Mouse (Mus musculus): Measurements from ENCODE around the gene Ttc7b. TPM values are rescaled to one million over a fixed set of nuclear protein-coding genes. Genes with fewer than 3 reads are reported as not detected.

The Ttc7b gene
- total RNA-seq, 2 experiments from 2014 or later = 173 to 184 TPM

GRCm38 (mm10) chr12:100407371-100407770, 113.3 kb downstream of the Ttc7b start:
- TF ChIP-seq CTCF (conservative IDR thresholded peaks at IDR 0.05) = no peak
- H3K4me3 ChIP-seq = no peak overlapping the region
- DNase-seq (ENCODE audit: low spot score in 2 of 2) = no peak
- H3K27ac ChIP-seq = peak overlapping the region; percentile 85

DNA sequence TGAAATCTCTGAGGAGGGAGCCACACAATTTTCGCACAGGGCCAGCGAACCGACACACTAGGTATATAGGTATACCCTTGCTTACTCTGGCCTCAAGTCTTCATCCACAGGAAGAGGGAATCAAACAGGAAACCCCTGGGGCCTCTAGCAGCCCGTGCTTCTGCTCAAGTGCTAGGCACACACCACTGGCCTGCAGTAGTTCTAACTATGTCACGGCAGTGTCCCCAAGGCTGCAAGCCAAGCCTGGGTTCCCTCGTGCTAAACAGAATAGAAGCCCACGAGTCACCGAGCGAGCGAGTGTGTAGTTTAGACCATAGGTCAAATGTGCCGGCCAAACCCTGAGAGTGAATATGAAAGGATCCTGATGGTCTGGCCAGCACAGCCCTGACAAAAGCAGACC, 114.5 kb downstream of the Ttc7b start:
- no peak for TF ChIP-seq CTCF (conservative IDR thresholded peaks at IDR 0.05)
- Histone ChIP-seq H3K27ac (peak overlapping the region; percentile 85; the same call in 1 of the 2 replicates), H3K4me3 (no peak overlapping the region)
- DNase-seq (ENCODE audit: low spot score in 2 of 2) = no peak

DNA sequence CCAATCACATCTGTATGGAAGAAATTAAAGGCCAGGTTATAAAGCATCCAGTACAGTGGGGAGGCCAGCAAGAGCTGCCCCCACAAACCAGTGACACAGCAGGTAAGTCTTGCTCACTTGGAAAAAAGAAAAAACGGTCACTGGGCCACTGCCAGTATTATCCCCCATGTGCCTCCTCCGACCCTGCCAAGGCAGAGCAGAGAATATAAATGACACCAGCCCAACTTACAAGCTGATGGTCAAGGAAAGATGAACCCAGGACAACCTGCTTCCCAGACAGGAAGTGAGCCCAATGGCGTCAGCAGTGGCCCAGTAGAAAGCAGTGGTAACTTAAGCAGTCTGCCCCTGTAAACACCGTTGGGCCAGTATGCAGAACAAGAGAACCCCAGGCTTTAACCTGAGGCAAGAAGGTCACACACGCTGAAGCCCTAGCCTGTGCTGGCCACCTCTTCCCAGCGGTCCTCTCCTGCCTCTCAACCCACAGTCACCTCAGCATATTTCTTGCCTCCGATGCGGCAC, 115.1 kb downstream of the Ttc7b start:
- no peak for TF ChIP-seq CTCF (conservative IDR thresholded peaks at IDR 0.05)
- no peak overlapping the region for H3K4me3 ChIP-seq
- peak overlapping the region; percentile 85; the same call in 1 of the 2 replicates for H3K27ac ChIP-seq
- no peak for DNase-seq (ENCODE audit: low spot score in 2 of 2)

DNA sequence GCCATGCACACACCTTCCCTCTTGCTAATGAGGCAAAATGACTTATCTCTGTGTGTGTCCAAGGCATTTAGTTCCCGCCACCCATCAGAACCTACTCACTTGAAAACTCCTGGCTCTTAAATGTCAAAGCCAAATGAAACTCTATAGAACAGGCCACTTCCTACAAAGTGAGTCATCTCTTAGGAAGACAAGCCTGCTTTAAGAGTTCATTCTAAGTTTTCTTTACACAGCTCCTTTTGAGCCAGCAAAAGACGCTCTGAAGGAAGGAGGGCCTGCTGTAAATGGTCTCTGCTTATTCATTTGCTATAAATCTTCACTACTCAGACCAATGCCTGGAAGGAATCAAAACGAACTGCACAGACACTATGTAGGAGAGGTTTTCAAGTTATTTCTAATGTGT, 116.2 kb downstream of the Ttc7b start:
- TF ChIP-seq CTCF (conservative IDR thresholded peaks at IDR 0.05) = no peak
- no peak overlapping the region for H3K4me3 ChIP-seq
- DNase-seq (ENCODE audit: low spot score in 2 of 2) = no peak
- peak overlapping the region; percentile 83 for H3K27ac ChIP-seq

DNA sequence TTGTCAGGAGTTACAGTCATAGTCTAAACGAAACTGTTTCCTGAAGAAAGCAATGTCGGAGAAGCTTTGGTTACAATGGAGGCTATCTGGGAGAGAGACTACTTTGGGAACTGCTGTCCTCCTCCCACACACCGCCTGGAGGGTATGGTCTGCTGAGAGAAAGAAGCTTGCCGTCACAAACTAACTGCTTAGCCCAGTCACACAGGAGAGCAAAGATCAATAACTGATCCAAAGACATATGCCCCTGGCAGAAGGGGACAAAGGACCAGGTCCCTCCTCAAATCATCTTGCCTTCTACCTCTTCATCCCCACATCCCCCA, 117.7 kb downstream of the Ttc7b start:
- Histone ChIP-seq H3K27ac (peak overlapping the region; percentile 83), H3K4me3 (no peak overlapping the region)
- DNase-seq (ENCODE audit: low spot score in 2 of 2) = no peak
- no peak for TF ChIP-seq CTCF (conservative IDR thresholded peaks at IDR 0.05)

DNA sequence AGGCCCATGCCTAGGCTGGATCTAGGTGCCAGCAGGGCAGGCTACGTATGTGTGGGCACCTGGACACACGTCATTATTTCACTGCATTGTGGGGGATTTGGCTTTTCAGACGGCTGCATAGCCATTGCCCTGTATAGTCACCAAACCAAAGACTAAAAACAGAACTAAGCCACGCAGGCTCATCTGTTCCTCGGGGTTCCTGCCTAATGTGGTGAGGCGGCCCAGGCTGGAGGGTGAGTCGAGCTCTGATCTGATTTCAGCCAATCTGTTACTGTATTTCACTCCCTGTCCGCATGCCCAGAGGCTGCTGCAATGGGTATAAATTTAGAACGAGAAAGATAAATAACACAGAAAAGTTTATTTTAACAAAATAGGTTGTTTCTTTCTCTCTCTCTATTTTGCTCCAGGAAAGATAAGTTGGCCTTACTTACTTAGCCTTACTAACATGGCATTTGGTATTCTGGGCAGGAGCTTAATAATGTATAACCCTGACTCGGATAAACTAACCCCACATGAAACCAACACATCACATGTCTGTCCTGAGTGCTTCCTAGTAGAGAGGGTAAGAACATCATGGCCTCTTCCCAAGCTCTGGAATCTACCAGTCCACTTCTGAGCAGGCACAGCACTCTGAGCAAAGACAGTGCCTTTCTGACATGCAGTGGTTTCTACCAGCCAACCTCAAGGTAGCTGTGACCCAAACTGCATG, 118.2 kb downstream of the Ttc7b start:
- Histone ChIP-seq H3K4me3 (no peak overlapping the region), H3K27ac (peak overlapping the region; percentile 83)
- no peak for TF ChIP-seq CTCF (conservative IDR thresholded peaks at IDR 0.05)
- no peak for DNase-seq (ENCODE audit: low spot score in 2 of 2)

GRCm38 (mm10) chr12:100400119-100400518, 120.5 kb downstream of the Ttc7b start:
- TF ChIP-seq CTCF (conservative IDR thresholded peaks at IDR 0.05) = no peak
- Histone ChIP-seq H3K4me3 (no peak overlapping the region), H3K27ac (no peak overlapping the region)
- DNase-seq (ENCODE audit: low spot score in 2 of 2) = no peak

- Histone ChIP-seq H3K4me3 (no peak overlapping the region), H3K27ac (peak overlapping the region; percentile 77)
- no peak for DNase-seq (ENCODE audit: low spot score in 2 of 2)
- TF ChIP-seq CTCF (conservative IDR thresholded peaks at IDR 0.05) = no peak
Observed at GRCm38 (mm10) chr12:100399126-100399727, 121.4 kb downstream of the Ttc7b start.

GRCm38 (mm10) chr12:100398268-100398943, 122.2 kb downstream of the Ttc7b start:
- Histone ChIP-seq H3K27ac (peak overlapping the region; percentile 77), H3K4me3 (no peak overlapping the region)
- TF ChIP-seq CTCF (conservative IDR thresholded peaks at IDR 0.05) = no peak
- peak in 1 of 2 experiments; percentile 43 for DNase-seq (ENCODE audit: low spot score in 2 of 2)

GRCm38 (mm10) chr12:100397432-100398146, 123.0 kb downstream of the Ttc7b start:
- peak overlapping the region; percentile 77 for H3K27ac ChIP-seq
- H3K4me3 ChIP-seq = no peak overlapping the region
- no peak for TF ChIP-seq CTCF (conservative IDR thresholded peaks at IDR 0.05)
- no peak for DNase-seq (ENCODE audit: low spot score in 2 of 2)

- Histone ChIP-seq H3K4me3 (no peak overlapping the region), H3K27ac (no peak overlapping the region; the same call in 1 of the 2 replicates)
- TF ChIP-seq CTCF (conservative IDR thresholded peaks at IDR 0.05) = no peak
- no peak for DNase-seq (ENCODE audit: low spot score in 2 of 2)
Observed at GRCm38 (mm10) chr12:100396806-100397205, 123.8 kb downstream of the Ttc7b start.

DNA sequence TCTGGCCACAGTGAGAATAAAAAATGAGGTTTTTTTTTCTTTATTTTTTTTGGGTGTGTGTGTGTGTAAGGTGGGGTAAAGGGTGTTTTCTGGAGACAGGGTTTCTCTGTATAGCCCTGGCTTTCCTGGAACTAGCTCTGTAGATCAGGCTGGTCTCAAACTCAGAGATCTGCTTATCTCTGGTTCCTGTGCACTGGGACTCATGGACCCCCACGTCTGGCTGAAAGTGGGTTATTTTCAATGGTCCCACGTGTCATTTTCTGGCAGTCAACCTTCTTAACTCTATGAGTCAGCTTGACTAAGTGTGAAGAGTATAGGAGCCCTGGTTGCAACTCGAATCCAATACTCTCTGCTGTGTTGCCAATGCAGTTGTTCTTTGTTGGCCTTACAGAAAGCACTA, 127.1 kb downstream of the Ttc7b start:
- no peak for DNase-seq (ENCODE audit: low spot score in 2 of 2)
- peak overlapping the region; percentile 88 for H3K27ac ChIP-seq
- H3K4me3 ChIP-seq = no peak overlapping the region
- no peak for TF ChIP-seq CTCF (conservative IDR thresholded peaks at IDR 0.05)

DNA sequence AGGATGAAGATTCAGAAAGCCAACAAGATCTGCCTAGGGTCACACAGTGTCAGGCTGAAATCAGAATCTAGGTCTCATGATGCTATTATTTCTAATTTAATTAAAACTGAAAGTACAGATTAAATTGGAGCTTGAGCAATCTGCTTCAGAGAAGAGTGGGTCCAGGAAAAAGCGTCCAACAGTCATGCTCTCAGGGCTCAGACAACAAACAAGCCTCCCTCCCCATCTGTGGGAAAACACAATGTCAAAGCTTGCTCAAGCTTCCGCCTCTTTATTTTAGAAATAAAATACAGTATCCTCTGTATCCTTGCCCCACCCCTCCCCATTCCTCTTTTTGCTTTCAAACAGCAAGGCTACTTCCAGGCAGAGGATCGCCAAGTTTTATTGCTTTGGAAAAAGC, 127.5 kb downstream of the Ttc7b start:
- no peak for TF ChIP-seq CTCF (conservative IDR thresholded peaks at IDR 0.05)
- Histone ChIP-seq H3K27ac (peak overlapping the region; percentile 88), H3K4me3 (no peak overlapping the region)
- DNase-seq (ENCODE audit: low spot score in 2 of 2) = peak in 1 of 2 experiments; percentile 46

Measured in layer of hippocampus, adult 2 months (tissue).